ENCODE assay signal across 14 mouse cellular contexts in genomic region chr9:62451585-62452372, GRCm38 (mm10).
DNase-seq lines count a peak whose midpoint lies in the region; ATAC-seq and TF ChIP-seq lines count a peak whose summit lies in the region.
"Had no signal": no experiment of that assay in that cellular context is flagged by ENCODE, and none has a peak within 500 bp of the region (broad histone marks: within the 10 kb centered on the region; RNA-seq: fewer than 3 reads in every experiment).

No protein-coding gene starts in this region.

- no peaks in the 10 kb centered on the region for H3K27me3 ChIP-seq in heart, embryonic 13.5 days (replicated peaks)
- H3K27me3 ChIP-seq in heart, adult 2 months (ENCODE audit: control insufficient read depth, insufficient read depth, low read length) = no peaks in the 10 kb centered on the region
- no peaks in the 10 kb centered on the region for H3K27me3 ChIP-seq in kidney, postnatal 0 days (ENCODE audit: insufficient read depth, low read length)
- H3K27me3 ChIP-seq in liver, embryonic 12.5 days (replicated peaks) = no peaks in the 10 kb centered on the region
- H3K27me3 ChIP-seq in stomach, postnatal 0 days (ENCODE audit: control insufficient read depth, insufficient read depth, low read length) = no peaks in the 10 kb centered on the region
- H3K27me3 ChIP-seq: CH12.LX; hindbrain, embryonic 12.5 days had no signal

- peak overlapping the region; percentile 67 for H3K9ac ChIP-seq in heart, embryonic 13.5 days
- H3K9ac ChIP-seq in heart, adult 2 months (ENCODE audit: low read depth, low read length) = no peak overlapping the region
- H3K9ac ChIP-seq in kidney, postnatal 0 days (ENCODE audit: low read depth, low read length) = no peak overlapping the region
- H3K9ac ChIP-seq in liver, embryonic 12.5 days = no peak overlapping the region
- no peak overlapping the region for H3K9ac ChIP-seq in stomach, postnatal 0 days (ENCODE audit: low read length)
- H3K9ac ChIP-seq: hindbrain, embryonic 12.5 days had no signal

- 41% methylated on average over 8 of the region's 8 CpGs for WGBS in heart, embryonic 13.5 days
- WGBS in heart, adult 2 months = 61% methylated on average over 8 of the region's 8 CpGs
- WGBS in kidney, postnatal 0 days = 68% methylated on average over 8 of the region's 8 CpGs
- 43% methylated on average over 8 of the region's 8 CpGs for WGBS in liver, embryonic 12.5 days (ENCODE audit: insufficient replicate concordance)
- WGBS in stomach, postnatal 0 days = 62% methylated on average over 8 of the region's 8 CpGs

- intact Hi-C loops in heart, adult 2 months (cut with DNase I) = no loop called here

- no peak for DNase-seq in heart, adult 2 months
- DNase-seq in kidney, postnatal 0 days (ENCODE audit: low spot score) = peak; percentile 25
- no peak for DNase-seq in kidney, adult 18-20 months
- DNase-seq in brain, embryonic 14.5 days (ENCODE audit: low read depth) = peak; percentile 30
- DNase-seq in stomach, postnatal 0 days (ENCODE audit: low spot score) = no peak
- DNase-seq: lung, postnatal 14 days; midbrain, embryonic 14.5 days; right cerebral cortex, postnatal 25 days; thymus, postnatal 36 days had no signal

- H3K9me3 ChIP-seq in heart, embryonic 13.5 days = no peaks in the 10 kb centered on the region
- H3K9me3 ChIP-seq in kidney, postnatal 0 days (replicated peaks; ENCODE audit: low read length) = no peaks in the 10 kb centered on the region
- peaks cover 5% of the 10 kb centered on the region; the same call in 1 of the 2 replicates for H3K9me3 ChIP-seq in liver, embryonic 12.5 days (replicated peaks)
- H3K9me3 ChIP-seq in stomach, postnatal 0 days (ENCODE audit: control insufficient read depth, low read length) = no peaks in the 10 kb centered on the region
- H3K9me3 ChIP-seq: hindbrain, embryonic 12.5 days; limb, embryonic 10.5 days had no signal

- H3K79me2 ChIP-seq in heart, adult 2 months (replicated peaks; ENCODE audit: control insufficient read depth, insufficient read depth, low read length) = no peaks in the 10 kb centered on the region

- H3K4me2 ChIP-seq in heart, embryonic 13.5 days = peak overlapping the region; percentile 31
- no peak overlapping the region for H3K4me2 ChIP-seq in kidney, postnatal 0 days (ENCODE audit: low read length)
- H3K4me2 ChIP-seq in liver, embryonic 12.5 days = peak overlapping the region; percentile 40
- no peak overlapping the region for H3K4me2 ChIP-seq in stomach, postnatal 0 days (replicated peaks; ENCODE audit: low read depth)
- H3K4me2 ChIP-seq: hindbrain, embryonic 12.5 days had no signal

- H3K4me3 ChIP-seq in heart, embryonic 13.5 days = no peak overlapping the region
- no peak overlapping the region for H3K4me3 ChIP-seq in heart, adult 2 months
- H3K4me3 ChIP-seq in kidney, postnatal 0 days (replicated peaks; ENCODE audit: low read depth, low read length) = no peak overlapping the region
- no peak overlapping the region for H3K4me3 ChIP-seq in liver, embryonic 12.5 days
- no peak overlapping the region for H3K4me3 ChIP-seq in stomach, postnatal 0 days (ENCODE audit: low read depth, low read length)
- H3K4me3 ChIP-seq: hindbrain, embryonic 12.5 days; limb, embryonic 10.5 days had no signal

- peaks cover 63% of the 10 kb centered on the region for H3K4me1 ChIP-seq in heart, embryonic 13.5 days
- peaks cover 16% of the 10 kb centered on the region for H3K4me1 ChIP-seq in heart, adult 2 months (ENCODE audit: control insufficient read depth, insufficient read depth, low read length)
- peaks cover 15% of the 10 kb centered on the region; the same call in 1 of the 2 replicates for H3K4me1 ChIP-seq in kidney, postnatal 0 days (replicated peaks; ENCODE audit: insufficient read depth, low read length)
- H3K4me1 ChIP-seq in liver, embryonic 12.5 days = peaks cover 40% of the 10 kb centered on the region
- H3K4me1 ChIP-seq in stomach, postnatal 0 days (replicated peaks; ENCODE audit: control insufficient read depth, insufficient read depth) = peaks cover 9% of the 10 kb centered on the region

- TF ChIP-seq CTCF in heart, adult 2 months (IDR thresholded peaks at IDR 0.05) = no peak
- no peak for TF ChIP-seq CTCF in kidney, postnatal 0 days (IDR thresholded peaks at IDR 0.05; ENCODE audit: low read depth)
- no peak for TF ChIP-seq CTCF in brain, embryonic 14.5 days (IDR thresholded peaks at IDR 0.05; ENCODE audit: borderline replicate concordance, extremely low read depth, insufficient read depth, insufficient read length)
- TF ChIP-seq CTCF in stomach, postnatal 0 days (IDR thresholded peaks at IDR 0.05; ENCODE audit: low read depth) = no peak

- no peak for TF ChIP-seq POLR2A in heart, adult 2 months (IDR thresholded peaks at IDR 0.05; ENCODE audit: insufficient read depth, low read depth, low read length)
- no peak for TF ChIP-seq POLR2A in brain, embryonic 14.5 days (IDR thresholded peaks at IDR 0.05; ENCODE audit: borderline replicate concordance, extremely low read depth, insufficient read depth, insufficient read length, poor library complexity, severe bottlenecking)

- TF ChIP-seq EP300 in heart, adult 2 months (IDR thresholded peaks at IDR 0.05; ENCODE audit: insufficient read depth, low read depth, low read length) = no peak
- no peak for TF ChIP-seq EP300 in stomach, postnatal 0 days (optimal IDR thresholded peaks at IDR 0.05)

- no peak for ATAC-seq in heart, embryonic 13.5 days (ENCODE audit: extremely low read depth, insufficient number of reproducible peaks, low FRiP score, low TSS enrichment)
- ATAC-seq in kidney, postnatal 0 days (replicated peaks; ENCODE audit: low FRiP score, low read depth) = peak; percentile 19; the same call in 1 of the 2 replicates
- ATAC-seq in liver, embryonic 12.5 days = 0 out of 2 replicates have a peak, but pooled peaks have one; percentile 38
- ATAC-seq in stomach, postnatal 0 days (ENCODE audit: low FRiP score, low TSS enrichment) = no peak

- peak overlapping the region; percentile 93 for H3K27ac ChIP-seq in heart, embryonic 13.5 days (replicated peaks)
- no peak overlapping the region; the same call in 1 of the 2 replicates for H3K27ac ChIP-seq in heart, adult 2 months
- H3K27ac ChIP-seq in kidney, postnatal 0 days = no peak overlapping the region
- peak overlapping the region; percentile 20; the same call in 1 of the 2 replicates for H3K27ac ChIP-seq in liver, embryonic 12.5 days
- H3K27ac ChIP-seq in stomach, postnatal 0 days (replicated peaks) = no peak overlapping the region
- H3K27ac ChIP-seq: hindbrain, embryonic 12.5 days had no signal

- no peaks in the 10 kb centered on the region for H3K36me3 ChIP-seq in heart, embryonic 13.5 days
- H3K36me3 ChIP-seq in heart, adult 2 months (ENCODE audit: control insufficient read depth, insufficient read depth, low read length) = peaks cover 7% of the 10 kb centered on the region; the same call in 1 of the 2 replicates
- no peaks in the 10 kb centered on the region for H3K36me3 ChIP-seq in kidney, postnatal 0 days (ENCODE audit: insufficient read depth, low read length)
- H3K36me3 ChIP-seq in liver, embryonic 12.5 days = no peaks in the 10 kb centered on the region
- H3K36me3 ChIP-seq in stomach, postnatal 0 days (ENCODE audit: control insufficient read depth, insufficient read depth, low read length) = no peaks in the 10 kb centered on the region
- H3K36me3 ChIP-seq: limb, embryonic 10.5 days had no signal

Comparison
In these comparisons a context has a peak if more than half of its experiments do, and no peak if none do; other contexts are left out.
1. H3K27ac ChIP-seq: peak in heart, embryonic 13.5 days (single experiment) and liver, embryonic 12.5 days (single experiment); none in heart, adult 2 months (single experiment), kidney, postnatal 0 days (single experiment) and stomach, postnatal 0 days (single experiment).
2. DNase-seq: peak in kidney, postnatal 0 days (single experiment) and brain, embryonic 14.5 days (single experiment); none in heart, adult 2 months (0 of 2), kidney, adult 18-20 months (single experiment) and stomach, postnatal 0 days (single experiment).
3. ATAC-seq: peak in kidney, postnatal 0 days (single experiment) and liver, embryonic 12.5 days (single experiment); none in heart, embryonic 13.5 days (single experiment) and stomach, postnatal 0 days (single experiment).
4. H3K4me2 ChIP-seq: peak in heart, embryonic 13.5 days (single experiment) and liver, embryonic 12.5 days (single experiment); none in kidney, postnatal 0 days (single experiment) and stomach, postnatal 0 days (single experiment).